Mouse (Mus musculus) heart, embryonic 12.5 days (tissue): Measurements from ENCODE around the gene Mesd. TPM values are rescaled to one million over a fixed set of nuclear protein-coding genes. Genes with fewer than 3 reads are reported as not detected.

ENCODE experiments used
- ATAC-seq: fragments of 200-750 bp; cut with Nextera tagmentation; 2 replicates; pipeline ENCODE4 v1.8.0; 2017; ENCODE audit warnings: moderate TSS enrichment, moderate library complexity; ENCODE audit not compliant: insufficient number of reproducible peaks, low FRiP score
- H3K27ac ChIP-seq: fragments of 300-500 bp; sonication (generic); 2 replicates; pipeline ENCODE4 v1.5.1; 2016; ENCODE audit warnings: mild to moderate bottlenecking, moderate library complexity; ENCODE audit not compliant: poor library complexity, severe bottlenecking
- H3K27me3 ChIP-seq: fragments of 300-500 bp; sonication (generic); replicated peaks from 2 replicates; pipeline ENCODE4 v1.6.1; 2016; ENCODE audit warnings: mild to moderate bottlenecking, moderate library complexity
- H3K36me3 ChIP-seq: fragments of 300-500 bp; sonication (generic); 2 replicates; pipeline ENCODE4 v1.6.1; 2016; ENCODE audit warnings: mild to moderate bottlenecking, moderate library complexity
- H3K4me1 ChIP-seq: fragments of 300-500 bp; sonication (generic); replicated peaks from 2 replicates; pipeline ENCODE4 v1.6.1; 2016; ENCODE audit warnings: mild to moderate bottlenecking
- H3K4me2 ChIP-seq: fragments of 300-500 bp; sonication (generic); 2 replicates; pipeline ENCODE4 v1.6.1; 2016; ENCODE audit warnings: mild to moderate bottlenecking, moderate library complexity
- H3K4me3 ChIP-seq: fragments of 300-500 bp; sonication (generic); 2 replicates; pipeline ENCODE4 v1.5.1; 2016; ENCODE audit warnings: mild to moderate bottlenecking
- H3K9ac ChIP-seq: fragments of 300-500 bp; sonication (generic); 2 replicates; pipeline ENCODE4 v1.6.1; 2016; ENCODE audit warnings: mild to moderate bottlenecking, moderate library complexity
- H3K9me3 ChIP-seq: fragments of 300-500 bp; sonication (generic); replicated peaks from 2 replicates; pipeline ENCODE4 v1.6.1; 2016; ENCODE audit warnings: mild to moderate bottlenecking, moderate library complexity
- WGBS: fragments of 180-500 bp; shearing (Covaris S2); methylation state at CpG from one replicate; pipeline ENCODE4 v1.1.7; 2016; 5-methylcytosine and 5-hydroxymethylcytosine counted together
- polyA plus RNA-seq: library from polyadenylated mRNA; unstranded; fragments of >200 nt; fragmentation: Nextera tagmentation; extraction: Ambion mirVana; gene quantifications from 2 replicates; pipeline ENCODE4 v1.2.1, GENCODE M21; 2016

Gene Mesd
- polyA plus RNA-seq, 1 experiment from 2014 or later: 101 TPM

GRCm38 (mm10) chr7:83856353-83857207 is 27.7 kb upstream of the Mesd start:
- H3K4me3 ChIP-seq: no peak overlapping the region
- no peak for ATAC-seq
- no peaks in the 10 kb centered on the region for H3K27me3 ChIP-seq
- no peak overlapping the region for H3K9ac ChIP-seq
- no peak overlapping the region for H3K27ac ChIP-seq
- H3K9me3 ChIP-seq: peaks cover 3% of the 10 kb centered on the region; the same call in 1 of the 2 replicates
- H3K36me3 ChIP-seq: no peaks in the 10 kb centered on the region
- H3K4me1 ChIP-seq: peaks cover 4% of the 10 kb centered on the region; the same call in 1 of the 2 replicates
- H3K4me2 ChIP-seq: no peak overlapping the region
- WGBS: 63% methylated on average over 9 of the region's 9 CpGs

DNA sequence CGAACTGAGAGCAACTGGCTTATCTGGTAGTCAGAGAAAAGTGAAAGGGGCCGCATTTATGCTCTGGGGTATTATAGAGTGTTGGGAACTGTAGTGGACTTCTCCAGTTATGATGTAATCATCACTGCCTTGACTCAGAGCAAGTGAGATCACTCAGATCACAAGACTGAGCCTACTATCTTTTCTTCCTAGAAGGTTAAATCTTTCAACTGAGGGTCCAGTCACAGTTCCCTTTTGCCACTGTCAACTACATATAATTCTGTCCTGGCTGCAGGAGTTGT is 27.1 kb upstream of the Mesd start:
- no peak overlapping the region for H3K27ac ChIP-seq
- peaks cover 5% of the 10 kb centered on the region for H3K4me1 ChIP-seq
- no peak for ATAC-seq
- no peak overlapping the region for H3K4me3 ChIP-seq
- H3K9me3 ChIP-seq: peaks cover 3% of the 10 kb centered on the region; the same call in 1 of the 2 replicates
- no peak overlapping the region for H3K9ac ChIP-seq
- 56% methylated on average over 2 of the region's 2 CpGs for WGBS
- no peak overlapping the region for H3K4me2 ChIP-seq
- no peaks in the 10 kb centered on the region for H3K36me3 ChIP-seq
- H3K27me3 ChIP-seq: no peaks in the 10 kb centered on the region

DNA sequence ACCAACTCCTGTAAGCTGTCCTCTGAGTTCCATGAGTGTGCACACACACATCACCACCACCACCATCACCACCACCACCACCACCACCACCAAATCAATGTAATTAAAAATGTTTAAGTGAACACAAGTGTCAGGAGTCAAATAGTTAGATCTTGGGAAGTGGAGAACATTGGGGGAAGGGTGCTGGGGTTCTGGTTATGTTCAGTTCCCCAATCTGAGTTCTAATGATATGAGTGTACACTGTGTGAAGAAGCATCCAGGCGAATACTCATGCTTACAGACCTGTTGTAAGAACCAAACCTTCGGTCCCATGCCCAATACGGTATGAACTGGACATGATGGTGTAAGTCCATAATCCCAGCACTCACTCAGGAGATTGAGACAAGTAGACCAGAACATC is 26.3 kb upstream of the Mesd start:
- 91% methylated on average over 3 of the region's 3 CpGs for WGBS
- Histone ChIP-seq H3K4me1 (peaks cover 11% of the 10 kb centered on the region), H3K9me3 (peaks cover 3% of the 10 kb centered on the region; the same call in 1 of the 2 replicates), H3K4me3 (no peak overlapping the region), H3K36me3 (no peaks in the 10 kb centered on the region), H3K27me3 (no peaks in the 10 kb centered on the region), H3K9ac (no peak overlapping the region), H3K27ac (no peak overlapping the region), H3K4me2 (no peak overlapping the region)
- ATAC-seq: no peak

- Histone ChIP-seq H3K4me2 (no peak overlapping the region), H3K27ac (no peak overlapping the region), H3K9ac (no peak overlapping the region), H3K4me1 (peaks cover 16% of the 10 kb centered on the region), H3K36me3 (no peaks in the 10 kb centered on the region), H3K4me3 (no peak overlapping the region), H3K27me3 (no peaks in the 10 kb centered on the region), H3K9me3 (0 out of 2 replicates have a peak, but pooled peaks cover 3% of the 10 kb centered on the region)
- WGBS: 62% methylated on average over 4 of the region's 4 CpGs
- no peak for ATAC-seq
These were observed 24.7 kb upstream of the Mesd start for GRCm38 (mm10) chr7:83859378-83860083.

GRCm38 (mm10) chr7:83863554-83863953 is 20.7 kb upstream of the Mesd start:
- H3K4me1 ChIP-seq: peaks cover 12% of the 10 kb centered on the region
- no peaks in the 10 kb centered on the region for H3K36me3 ChIP-seq
- H3K27ac ChIP-seq: no peak overlapping the region
- H3K27me3 ChIP-seq: no peaks in the 10 kb centered on the region
- no peak overlapping the region for H3K9ac ChIP-seq
- ATAC-seq: no peak
- no peak overlapping the region for H3K4me2 ChIP-seq
- no peak overlapping the region for H3K4me3 ChIP-seq
- H3K9me3 ChIP-seq: no peaks in the 10 kb centered on the region; the same call in 1 of the 2 replicates
- 35% methylated on average over 2 of the region's 2 CpGs for WGBS

DNA sequence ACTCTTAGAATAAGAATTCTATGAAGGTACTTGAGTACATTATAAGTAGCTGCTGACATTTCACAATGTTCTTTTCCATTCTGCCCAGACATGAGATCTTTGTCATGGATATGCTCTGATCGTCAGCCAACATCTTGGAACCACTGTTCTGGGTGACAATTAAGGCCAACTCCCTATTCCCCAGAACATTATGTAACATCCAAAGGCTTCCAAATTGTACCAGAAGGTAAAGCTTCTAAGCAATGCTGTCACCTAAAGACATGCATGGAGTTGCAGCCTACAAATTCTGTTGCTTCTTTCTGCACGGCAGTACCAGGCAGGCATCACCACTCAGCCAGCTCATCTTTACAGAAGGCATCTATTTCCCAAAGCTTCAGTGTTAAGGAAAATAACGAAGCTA is 16.1 kb upstream of the Mesd start:
- Histone ChIP-seq H3K9me3 (no peaks in the 10 kb centered on the region; the same call in 1 of the 2 replicates), H3K36me3 (no peaks in the 10 kb centered on the region), H3K9ac (no peak overlapping the region), H3K27ac (no peak overlapping the region), H3K4me1 (peaks cover 2% of the 10 kb centered on the region), H3K4me2 (no peak overlapping the region), H3K27me3 (no peaks in the 10 kb centered on the region), H3K4me3 (no peak overlapping the region)
- no peak for ATAC-seq
- WGBS: 71% methylated on average over 3 of the region's 3 CpGs

GRCm38 (mm10) chr7:83869839-83870543 is 14.3 kb upstream of the Mesd start:
- Histone ChIP-seq H3K27ac (no peak overlapping the region), H3K27me3 (no peaks in the 10 kb centered on the region), H3K4me3 (no peak overlapping the region), H3K4me2 (no peak overlapping the region), H3K4me1 (no peaks in the 10 kb centered on the region), H3K36me3 (no peaks in the 10 kb centered on the region), H3K9ac (no peak overlapping the region), H3K9me3 (no peaks in the 10 kb centered on the region; the same call in 1 of the 2 replicates)
- no peak for ATAC-seq
- WGBS: 57% methylated on average over 5 of the region's 5 CpGs

DNA sequence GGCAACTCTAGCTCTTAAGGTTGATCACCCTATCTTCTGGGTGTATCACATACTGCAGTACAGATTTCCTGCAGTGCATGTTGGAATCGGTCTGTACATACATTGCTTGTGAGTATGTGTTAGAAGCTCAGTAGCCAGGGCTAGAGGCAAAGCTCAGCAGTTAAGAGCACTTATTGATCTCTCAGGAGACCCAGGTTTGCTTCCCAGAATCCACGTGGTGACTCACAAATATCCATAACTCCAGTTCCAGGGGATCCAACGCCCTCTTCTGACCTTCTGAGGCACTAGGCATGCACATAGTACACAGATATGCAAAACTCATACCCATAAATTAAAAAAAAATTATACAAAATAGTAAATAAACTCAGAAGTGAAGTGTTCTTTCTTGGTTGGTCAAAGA is 7.2 kb upstream of the Mesd start:
- H3K27ac ChIP-seq: no peak overlapping the region
- no peaks in the 10 kb centered on the region for H3K27me3 ChIP-seq
- H3K9ac ChIP-seq: no peak overlapping the region
- H3K36me3 ChIP-seq: peaks cover 20% of the 10 kb centered on the region
- H3K4me1 ChIP-seq: peaks cover 37% of the 10 kb centered on the region
- no peaks in the 10 kb centered on the region for H3K9me3 ChIP-seq
- H3K4me2 ChIP-seq: no peak overlapping the region
- H3K4me3 ChIP-seq: no peak overlapping the region
- ATAC-seq: no peak
- 74% methylated on average over 3 of the region's 3 CpGs for WGBS

- Histone ChIP-seq H3K4me1 (peaks cover 44% of the 10 kb centered on the region), H3K4me3 (no peak overlapping the region), H3K9me3 (no peaks in the 10 kb centered on the region), H3K4me2 (peak overlapping the region; percentile 38), H3K27me3 (no peaks in the 10 kb centered on the region), H3K36me3 (peaks cover 26% of the 10 kb centered on the region), H3K27ac (0 out of 2 replicates have a peak overlapping the region, but pooled peaks have one; percentile 23), H3K9ac (0 out of 2 replicates have a peak overlapping the region, but pooled peaks have one; percentile 32)
- ATAC-seq: no peak
- WGBS: 32% methylated on average over 5 of the region's 5 CpGs
These were observed 5.4 kb upstream of the Mesd start for GRCm38 (mm10) chr7:83878676-83879448.

DNA sequence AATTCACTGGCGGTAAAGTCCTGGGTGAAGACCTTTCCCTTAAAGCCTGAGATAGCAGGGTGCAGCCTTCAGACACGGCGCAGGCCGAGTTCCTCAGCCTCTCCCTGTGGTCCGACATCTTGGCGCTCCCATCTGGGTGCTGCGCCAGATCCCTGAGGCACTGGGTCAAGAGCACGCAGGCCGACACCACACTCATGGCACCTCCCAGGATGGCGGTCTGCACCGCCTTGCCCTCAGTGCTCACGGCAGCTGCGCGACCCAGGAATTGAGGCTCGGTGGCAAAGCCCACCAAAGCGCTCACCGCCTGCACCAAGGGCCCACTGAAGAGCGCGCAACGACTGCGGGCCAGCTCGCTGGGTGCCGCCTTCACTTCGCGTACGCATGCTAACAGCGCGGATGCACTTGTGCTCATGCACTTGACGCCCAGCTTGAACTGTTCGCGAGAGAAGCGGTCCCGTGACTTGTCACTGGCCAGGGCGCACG is 2.1 kb upstream of the Mesd start:
- H3K4me2 ChIP-seq: peak overlapping the region; percentile 91
- no peak for ATAC-seq
- H3K4me1 ChIP-seq: peaks cover 51% of the 10 kb centered on the region
- peak overlapping the region; percentile 69 for H3K4me3 ChIP-seq
- 81% methylated on average over 35 of the region's 35 CpGs for WGBS
- H3K9me3 ChIP-seq: no peaks in the 10 kb centered on the region
- H3K36me3 ChIP-seq: peaks cover 17% of the 10 kb centered on the region
- peak overlapping the region; percentile 91 for H3K9ac ChIP-seq
- H3K27ac ChIP-seq: peak overlapping the region; percentile 98; the same call in 1 of the 2 replicates
- no peaks in the 10 kb centered on the region for H3K27me3 ChIP-seq
